Mouse (Mus musculus): ENCODE measurements around the gene Tpi1. TPM values are rescaled to one million over a fixed set of nuclear protein-coding genes. Genes with fewer than 3 reads are reported as not detected.

Gene Tpi1
- polyA plus RNA-seq, 1 experiment: 333 TPM

- DNase-seq (ENCODE audit: low read depth): no peak
- no peak for TF ChIP-seq POLR2A (IDR thresholded peaks at IDR 0.05; ENCODE audit: borderline replicate concordance, extremely low read depth, insufficient read depth, insufficient read length, poor library complexity, severe bottlenecking)
- no peak for TF ChIP-seq CTCF (IDR thresholded peaks at IDR 0.05; ENCODE audit: borderline replicate concordance, extremely low read depth, insufficient read depth, insufficient read length)
Observed at GRCm38 (mm10) chr6:124787722-124788121, 26.4 kb downstream of the Tpi1 start.

- DNase-seq (ENCODE audit: low read depth): no peak
- no peak for TF ChIP-seq CTCF (IDR thresholded peaks at IDR 0.05; ENCODE audit: borderline replicate concordance, extremely low read depth, insufficient read depth, insufficient read length)
- TF ChIP-seq POLR2A (IDR thresholded peaks at IDR 0.05; ENCODE audit: borderline replicate concordance, extremely low read depth, insufficient read depth, insufficient read length, poor library complexity, severe bottlenecking): no peak
Observed at GRCm38 (mm10) chr6:124786756-124787420, 27.2 kb downstream of the Tpi1 start.

GRCm38 (mm10) chr6:124782436-124782835, 31.7 kb downstream of the Tpi1 start:
- peak; percentile 43 for DNase-seq (ENCODE audit: low read depth)
- TF ChIP-seq CTCF (IDR thresholded peaks at IDR 0.05; ENCODE audit: borderline replicate concordance, extremely low read depth, insufficient read depth, insufficient read length) (no peak), POLR2A (IDR thresholded peaks at IDR 0.05; ENCODE audit: borderline replicate concordance, extremely low read depth, insufficient read depth, insufficient read length, poor library complexity, severe bottlenecking) (no peak)

- no peak for DNase-seq (ENCODE audit: low read depth)
- TF ChIP-seq CTCF (IDR thresholded peaks at IDR 0.05; ENCODE audit: borderline replicate concordance, extremely low read depth, insufficient read depth, insufficient read length) (no peak), POLR2A (IDR thresholded peaks at IDR 0.05; ENCODE audit: borderline replicate concordance, extremely low read depth, insufficient read depth, insufficient read length, poor library complexity, severe bottlenecking) (no peak)
Observed at GRCm38 (mm10) chr6:124780917-124781316, 33.2 kb downstream of the Tpi1 start.

- no peak for TF ChIP-seq POLR2A (IDR thresholded peaks at IDR 0.05; ENCODE audit: borderline replicate concordance, extremely low read depth, insufficient read depth, insufficient read length, poor library complexity, severe bottlenecking)
- TF ChIP-seq CTCF (IDR thresholded peaks at IDR 0.05; ENCODE audit: borderline replicate concordance, extremely low read depth, insufficient read depth, insufficient read length): 0 out of 2 replicates have a peak, but pooled peaks have one; percentile 11
- DNase-seq (ENCODE audit: low read depth): no peak
Observed at GRCm38 (mm10) chr6:124779984-124780416, 34.1 kb downstream of the Tpi1 start.

GRCm38 (mm10) chr6:124779222-124779983, 34.7 kb downstream of the Tpi1 start, which contains the start of gene Lrrc23:
TSS of gene Lrrc23 (minus strand) at chr6:124779727.
- peak; percentile 81 for DNase-seq (ENCODE audit: low read depth)

GRCm38 (mm10) chr6:124770511-124770910, 43.6 kb downstream of the Tpi1 start:
- DNase-seq (ENCODE audit: low read depth): no peak
- TF ChIP-seq CTCF (IDR thresholded peaks at IDR 0.05; ENCODE audit: borderline replicate concordance, extremely low read depth, insufficient read depth, insufficient read length) (no peak), POLR2A (IDR thresholded peaks at IDR 0.05; ENCODE audit: borderline replicate concordance, extremely low read depth, insufficient read depth, insufficient read length, poor library complexity, severe bottlenecking) (no peak)

More at GRCm38 (mm10) chr6:124779222-124779983, 34.7 kb downstream of the Tpi1 start, which contains the start of gene Lrrc23:
- TF ChIP-seq POLR2A (IDR thresholded peaks at IDR 0.05; ENCODE audit: borderline replicate concordance, extremely low read depth, insufficient read depth, insufficient read length, poor library complexity, severe bottlenecking) (no peak), CTCF (IDR thresholded peaks at IDR 0.05; ENCODE audit: borderline replicate concordance, extremely low read depth, insufficient read depth, insufficient read length) (no peak)

- no peak for DNase-seq (ENCODE audit: low read depth)
- no peak for TF ChIP-seq POLR2A (IDR thresholded peaks at IDR 0.05; ENCODE audit: borderline replicate concordance, extremely low read depth, insufficient read depth, insufficient read length, poor library complexity, severe bottlenecking)
- TF ChIP-seq CTCF (IDR thresholded peaks at IDR 0.05; ENCODE audit: borderline replicate concordance, extremely low read depth, insufficient read depth, insufficient read length): no peak
Observed at GRCm38 (mm10) chr6:124770013-124770412, 44.1 kb downstream of the Tpi1 start.

GRCm38 (mm10) chr6:124769101-124769765, 44.9 kb downstream of the Tpi1 start, which contains the start of gene Eno2:
TSS of gene Eno2 (minus strand) at chr6:124769673.
- TF ChIP-seq CTCF (IDR thresholded peaks at IDR 0.05; ENCODE audit: borderline replicate concordance, extremely low read depth, insufficient read depth, insufficient read length) (no peak), POLR2A (IDR thresholded peaks at IDR 0.05; ENCODE audit: borderline replicate concordance, extremely low read depth, insufficient read depth, insufficient read length, poor library complexity, severe bottlenecking) (peak; percentile 22; the same call in 1 of the 2 replicates)
- peak; percentile 88 for DNase-seq (ENCODE audit: low read depth)

GRCm38 (mm10) chr6:124768704-124769044, 45.4 kb downstream of the Tpi1 start:
- no peak for DNase-seq (ENCODE audit: low read depth)
- TF ChIP-seq POLR2A (IDR thresholded peaks at IDR 0.05; ENCODE audit: borderline replicate concordance, extremely low read depth, insufficient read depth, insufficient read length, poor library complexity, severe bottlenecking): no peak
- TF ChIP-seq CTCF (IDR thresholded peaks at IDR 0.05; ENCODE audit: borderline replicate concordance, extremely low read depth, insufficient read depth, insufficient read length): no peak
